Mouse (Mus musculus) spleen, postnatal 10 days (tissue): Measurements from ENCODE around the gene Ppm1k.
"Not testable (repeated sequence)": the region's sequence is repeated elsewhere in the genome, so short reads cannot be mapped to it uniquely, and the experiment has no call there.

Source experiments
- DNase-seq, 2 experiments: peaks; one replicate each; pipeline ENCODE4 v3.0.0; 2021 to 2022; ENCODE audit warnings: low spot score in 2 of 2

The Ppm1k gene

GRCm38 (mm10) chr6:57532022-57532421 is 3.2 kb downstream of the Ppm1k start:
- no peak for DNase-seq

- no peak for DNase-seq
Measured at GRCm38 (mm10) chr6:57531441-57531840, 3.8 kb downstream of the Ppm1k start.

GRCm38 (mm10) chr6:57531011-57531410 is 4.3 kb downstream of the Ppm1k start:
- no peak for DNase-seq

- no peak for DNase-seq
Measured at GRCm38 (mm10) chr6:57529336-57529845, 5.9 kb downstream of the Ppm1k start.

- no peak for DNase-seq
Measured at GRCm38 (mm10) chr6:57526933-57527332, 8.3 kb downstream of the Ppm1k start.

GRCm38 (mm10) chr6:57524742-57525141 is 10.5 kb downstream of the Ppm1k start:
- no peak for DNase-seq

GRCm38 (mm10) chr6:57520749-57521652 is 14.3 kb downstream of the Ppm1k start:
- no peak for DNase-seq

- DNase-seq: no peak
Measured at GRCm38 (mm10) chr6:57514035-57514374, 21.3 kb downstream of the Ppm1k start.

- DNase-seq: no peak
Measured at GRCm38 (mm10) chr6:57513351-57514034, 21.8 kb downstream of the Ppm1k start.

- DNase-seq: no peak
Measured at GRCm38 (mm10) chr6:57511899-57512298, 23.4 kb downstream of the Ppm1k start.

- DNase-seq: no peak
Measured at GRCm38 (mm10) chr6:57503662-57504379, 31.4 kb downstream of the Ppm1k start.

GRCm38 (mm10) chr6:57499209-57499608 is 36.1 kb downstream of the Ppm1k start:
- no peak for DNase-seq

- not testable (repeated sequence) for DNase-seq
Measured at GRCm38 (mm10) chr6:57468161-57468560, 67.1 kb downstream of the Ppm1k start.
